51 mouse cellular contexts compared by ENCODE assay signal in the genomic region with DNA sequence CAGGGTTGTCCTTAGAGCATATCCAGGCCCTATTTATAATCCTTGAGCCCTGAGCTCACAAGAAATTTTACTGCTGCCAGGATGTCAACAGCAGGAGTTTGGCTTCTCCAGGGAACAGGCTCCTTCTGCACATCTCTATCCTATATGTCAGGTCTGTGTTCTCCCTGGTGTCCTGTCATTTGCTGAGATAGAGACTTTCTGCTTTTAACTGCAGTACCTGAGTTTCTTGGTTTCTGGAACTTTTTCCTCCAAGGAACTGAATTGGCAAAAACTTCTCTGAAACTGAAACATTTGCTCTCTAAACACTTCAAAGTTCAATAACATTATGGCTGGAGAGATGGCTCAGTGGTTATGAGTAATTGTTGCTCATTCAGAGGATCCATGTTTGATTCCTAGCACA. TPM values are rescaled to one million over a fixed set of nuclear protein-coding genes. Genes with fewer than 3 reads are reported as not detected.
"Had no signal": no experiment of that assay in that cellular context is flagged by ENCODE, and none has a peak within 500 bp of the region (broad histone marks: within the 10 kb centered on the region; RNA-seq: fewer than 3 reads in every experiment).

A gene (minus strand): TSS at position 101 of the 400 bp plus-strand sequence.

- H3K27me3 ChIP-seq: heart, embryonic 12.5 days; heart, embryonic 13.5 days; heart, embryonic 15.5 days; hindbrain, embryonic 12.5 days; hindbrain, embryonic 13.5 days; hindbrain, embryonic 15.5 days; intestine, embryonic 15.5 days; kidney, embryonic 15.5 days had no signal

- H3K4me3 ChIP-seq: heart, embryonic 12.5 days; heart, embryonic 13.5 days; heart, embryonic 15.5 days; hindbrain, embryonic 10.5 days; hindbrain, embryonic 12.5 days; hindbrain, embryonic 13.5 days; hindbrain, embryonic 15.5 days; intestine, embryonic 15.5 days; kidney, embryonic 15.5 days; layer of hippocampus, adult 2 months; left cerebral cortex, adult 2 months had no signal

- H3K4me1 ChIP-seq: heart, embryonic 12.5 days; heart, embryonic 13.5 days; heart, embryonic 15.5 days; hindbrain, embryonic 10.5 days; hindbrain, embryonic 12.5 days; hindbrain, embryonic 13.5 days; hindbrain, embryonic 15.5 days; intestine, embryonic 15.5 days; kidney, embryonic 15.5 days had no signal

- DNase-seq: heart, postnatal 10 days; heart, postnatal 14 days; heart, postnatal 36 days; heart, postnatal 4 days; kidney, adult 11 months; kidney, adult 18-20 months; kidney, adult 2 months; kidney, adult 8-10 months; kidney, adult 9 months; kidney, postnatal 10 days; kidney, postnatal 14 days; kidney, postnatal 25 days; kidney, postnatal 36 days; kidney, postnatal 4 days; layer of hippocampus, adult 9-11 months; layer of hippocampus, postnatal 36 days had no signal

- H3K27ac ChIP-seq: heart, embryonic 13.5 days; heart, embryonic 15.5 days; hindbrain, embryonic 10.5 days; hindbrain, embryonic 12.5 days; hindbrain, embryonic 13.5 days; hindbrain, embryonic 14.5 days; hindbrain, embryonic 15.5 days; hindbrain, postnatal 0 days; intestine, embryonic 15.5 days; kidney, embryonic 15.5 days; kidney, postnatal 0 days; layer of hippocampus, adult 2 months; left cerebral cortex, adult 2 months had no signal

- H3K36me3 ChIP-seq: heart, embryonic 12.5 days; heart, embryonic 13.5 days; heart, embryonic 15.5 days; hindbrain, embryonic 10.5 days; hindbrain, embryonic 12.5 days; hindbrain, embryonic 13.5 days; hindbrain, embryonic 15.5 days; intestine, embryonic 15.5 days; kidney, embryonic 15.5 days had no signal

RNA-seq across cellular contexts. Expression of the gene that starts here (rescaled TPM):
- total RNA-seq: heart, postnatal 10 days; heart, postnatal 14 days; heart, postnatal 25 days; heart, postnatal 36 days; heart, postnatal 4 days; hematopoietic stem cell, adult 5-6 weeks; hindbrain, postnatal 0 days; layer of hippocampus, adult 18-20 months; layer of hippocampus, adult 2 months; layer of hippocampus, adult 8-10 months; layer of hippocampus, postnatal 10 days; layer of hippocampus, postnatal 14 days; layer of hippocampus, postnatal 25 days; layer of hippocampus, postnatal 36 days; left cerebral cortex, adult 18-20 months; left cerebral cortex, adult 2 months had no signal
- polyA plus RNA-seq: heart, embryonic 11.5 days; heart, embryonic 12.5 days; heart, embryonic 13.5 days; heart, embryonic 14.5 days; heart, embryonic 15.5 days; heart, embryonic 16.5 days; heart, postnatal 0 days; hindbrain, embryonic 10.5 days; hindbrain, embryonic 11.5 days; hindbrain, embryonic 12.5 days; hindbrain, embryonic 13.5 days; hindbrain, embryonic 14.5 days; hindbrain, embryonic 15.5 days; hindbrain, embryonic 16.5 days; hindbrain, postnatal 0 days; inflammation-experienced regulatory T-cells, adult 6 months; intestine, embryonic 14.5 days; intestine, embryonic 15.5 days; intestine, embryonic 16.5 days; intestine, postnatal 0 days; kidney, adult 2 months; kidney, embryonic 14.5 days; kidney, embryonic 15.5 days; kidney, embryonic 16.5 days; kidney, postnatal 0 days; large intestine, adult 2 months had no signal
